Comparison of ENCODE assay signal across 9 mouse cellular contexts in genomic region chr1:187605391-187606270, GRCm38 (mm10). TPM values are rescaled to one million over a fixed set of nuclear protein-coding genes. Genes with fewer than 3 reads are reported as not detected.
A peak's percentile ranks its signal among the peaks of the same experiment; 100 is the strongest.
DNase-seq lines count a peak whose midpoint lies in the region; ATAC-seq lines count a peak whose summit lies in the region.
"Had no signal": no experiment of that assay in that cellular context is flagged by ENCODE, and none has a peak within 500 bp of the region (broad histone marks: within the 10 kb centered on the region; RNA-seq: fewer than 3 reads in every experiment).

No protein-coding gene starts in this region.

- H3K9ac ChIP-seq in heart, embryonic 11.5 days (ENCODE audit: low read depth, low read length), result peak overlapping the region; percentile 46
- no peak overlapping the region for H3K9ac ChIP-seq in hindbrain, embryonic 11.5 days (ENCODE audit: low read depth, low read length)
- no peak overlapping the region for H3K9ac ChIP-seq in midbrain, embryonic 12.5 days (replicated peaks)

- peak overlapping the region; percentile 88 for H3K4me2 ChIP-seq in heart, embryonic 11.5 days
- H3K4me2 ChIP-seq in hindbrain, embryonic 11.5 days (replicated peaks; ENCODE audit: low read depth, low read length), result peak overlapping the region; percentile 34
- peak overlapping the region; percentile 50 for H3K4me2 ChIP-seq in midbrain, embryonic 12.5 days (replicated peaks)

- no peak overlapping the region for H3K27ac ChIP-seq in heart, embryonic 11.5 days (ENCODE audit: low read depth, low read length)
- H3K27ac ChIP-seq in hindbrain, embryonic 11.5 days (ENCODE audit: low read depth, low read length), result no peak overlapping the region
- H3K27ac ChIP-seq in midbrain, embryonic 12.5 days (replicated peaks), result no peak overlapping the region
- H3K27ac ChIP-seq: macrophage had no signal

- peaks cover 34% of the 10 kb centered on the region for H3K4me1 ChIP-seq in heart, embryonic 11.5 days (ENCODE audit: control insufficient read depth, insufficient read depth, low read length)
- H3K4me1 ChIP-seq in hindbrain, embryonic 11.5 days (replicated peaks; ENCODE audit: control insufficient read depth, insufficient read depth, low read length), result peaks cover 9% of the 10 kb centered on the region
- peaks cover 50% of the 10 kb centered on the region for H3K4me1 ChIP-seq in midbrain, embryonic 12.5 days

- 3% methylated on average over 32 of the region's 32 CpGs for WGBS in heart, embryonic 11.5 days (ENCODE audit: insufficient replicate concordance)
- WGBS in hindbrain, embryonic 11.5 days, result 2% methylated on average over 32 of the region's 32 CpGs
- 2% methylated on average over 32 of the region's 32 CpGs for WGBS in midbrain, embryonic 12.5 days

- no peak for ATAC-seq in heart, embryonic 11.5 days (replicated peaks; ENCODE audit: insufficient number of reproducible peaks, low FRiP score, low TSS enrichment)
- peak; percentile 48; the same call in 1 of the 2 replicates for ATAC-seq in hindbrain, embryonic 11.5 days (ENCODE audit: low FRiP score)
- peak; percentile 32 for ATAC-seq in midbrain, embryonic 12.5 days (ENCODE audit: low FRiP score, low read depth)

- intact Hi-C loops in heart, postnatal 36 days (cut with DNase I), result loop anchor here (5.0 to 10.0 kb wide), 2 partner anchors 133 to 369 kb away; no protein-coding TSS in a partner anchor

- no peaks in the 10 kb centered on the region for H3K9me3 ChIP-seq in heart, embryonic 11.5 days (replicated peaks; ENCODE audit: control insufficient read depth, low read length)
- 0 out of 2 replicates have a peak, but pooled peaks cover 3% of the 10 kb centered on the region for H3K9me3 ChIP-seq in hindbrain, embryonic 11.5 days (ENCODE audit: control insufficient read depth, low read length)
- H3K9me3 ChIP-seq in midbrain, embryonic 12.5 days, result no peaks in the 10 kb centered on the region

- H3K36me3 ChIP-seq in heart, embryonic 11.5 days (ENCODE audit: control insufficient read depth, insufficient read depth, low read length), result no peaks in the 10 kb centered on the region
- H3K36me3 ChIP-seq in hindbrain, embryonic 11.5 days (ENCODE audit: control insufficient read depth, insufficient read depth, low read length), result no peaks in the 10 kb centered on the region
- H3K36me3 ChIP-seq in midbrain, embryonic 12.5 days, result no peaks in the 10 kb centered on the region

- H3K27me3 ChIP-seq in heart, embryonic 11.5 days (ENCODE audit: control insufficient read depth, insufficient read depth, low read length), result peaks cover 49% of the 10 kb centered on the region
- H3K27me3 ChIP-seq in hindbrain, embryonic 11.5 days (ENCODE audit: control insufficient read depth, insufficient read depth, low read length), result peaks cover 55% of the 10 kb centered on the region
- H3K27me3 ChIP-seq in midbrain, embryonic 12.5 days, result peaks cover 81% of the 10 kb centered on the region

- no peak for DNase-seq in heart, postnatal 36 days
- peak; percentile 62 for DNase-seq in embryo, embryonic 10 days (ENCODE audit: low spot score)
- peak; percentile 71 for DNase-seq in hindbrain, embryonic 11.5 days (ENCODE audit: low spot score)
- DNase-seq in urinary bladder, adult 2 months (ENCODE audit: low spot score), result no peak
- DNase-seq in gastrocnemius, postnatal 25 days, result no peak
- no peak for DNase-seq in layer of hippocampus, adult 11-12 months (ENCODE audit: low spot score)

- H3K4me3 ChIP-seq in heart, embryonic 11.5 days (ENCODE audit: low read depth, low read length), result peak overlapping the region; percentile 25
- peak overlapping the region; percentile 20 for H3K4me3 ChIP-seq in hindbrain, embryonic 11.5 days (ENCODE audit: low read depth, low read length)
- peak overlapping the region; percentile 23 for H3K4me3 ChIP-seq in midbrain, embryonic 12.5 days

RNA-seq across cellular contexts. Expression of gene Esrrg, which starts 3.0 kb away (rescaled TPM):
- 34.2 and 36.2 TPM in 2 replicates for polyA plus RNA-seq in heart, embryonic 11.5 days (2014; fragmentation: Nextera tagmentation; extraction: Ambion mirVana)
- total RNA-seq in heart, postnatal 36 days (2021), result 10 to 100 TPM; 42.5 to 45.7 TPM
- polyA plus RNA-seq in hindbrain, embryonic 11.5 days (2014; fragmentation: Nextera tagmentation; extraction: Ambion mirVana), result 10.2 and 14.6 TPM in 2 replicates
- 8.1 and 8.6 TPM in 2 replicates for polyA plus RNA-seq in midbrain, embryonic 12.5 days (2016; fragmentation: Nextera tagmentation; extraction: Ambion mirVana)
- polyA plus RNA-seq in urinary bladder, adult 2 months (2012; rRNA removed), result 0.43 and 0.53 TPM in 2 replicates
- total RNA-seq in gastrocnemius, postnatal 25 days (2021), result 10 to 100 TPM; 15.1 to 24.8 TPM
- polyA plus RNA-seq: macrophage had no signal

Comparison
In these comparisons a context has a peak if more than half of its experiments do, and no peak if none do; other contexts are left out.
1. H3K4me2 ChIP-seq: peak in every context shown above with its lines; median percentile 88 in heart, embryonic 11.5 days; 50 in midbrain, embryonic 12.5 days; 34 in hindbrain, embryonic 11.5 days.
2. DNase-seq: peak in embryo, embryonic 10 days (single experiment) and hindbrain, embryonic 11.5 days (single experiment); none in heart, postnatal 36 days (0 of 2), urinary bladder, adult 2 months (single experiment), gastrocnemius, postnatal 25 days (single experiment) and layer of hippocampus, adult 11-12 months (single experiment).
3. Peak in every context shown above with its lines, with median percentiles within 50 percentile points of each other: H3K4me3 ChIP-seq.